Mouse (Mus musculus): ENCODE data around the gene BC049715. TPM values are rescaled to one million over a fixed set of nuclear protein-coding genes. Genes with fewer than 3 reads are reported as not detected.
A peak's percentile ranks its signal among the peaks of the same experiment; 100 is the strongest.

Gene BC049715
- polyA plus RNA-seq, 1 experiment from 2014 or later: 2.7 TPM

DNA sequence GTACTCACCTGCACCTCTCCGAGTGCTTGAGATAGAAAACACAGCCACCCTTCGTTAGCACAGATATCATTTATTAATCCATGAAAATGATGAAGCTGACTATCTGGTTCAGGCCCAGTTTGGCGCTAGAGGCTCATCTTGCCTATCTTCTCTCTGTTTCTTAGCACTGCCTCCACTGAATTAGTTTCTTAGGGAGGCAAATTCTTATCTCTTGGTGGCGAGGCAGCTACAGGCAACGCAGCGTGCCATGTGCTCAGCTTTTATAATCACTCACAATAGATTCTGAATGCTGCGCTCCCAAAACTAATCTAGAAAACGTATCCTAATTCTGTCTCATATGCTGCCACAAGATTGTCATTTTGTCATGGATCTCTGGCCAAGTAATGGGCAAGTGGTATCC is 21.0 kb downstream of the BC049715 start:
- DNase-seq (ENCODE audit: low spot score): no peak
- Histone ChIP-seq H3K9ac (ENCODE audit: low read length) (no peak overlapping the region), H3K36me3 (ENCODE audit: control insufficient read depth, insufficient read depth, low read length) (no peaks in the 10 kb centered on the region), H3K27me3 (ENCODE audit: control insufficient read depth, insufficient read depth, low read length) (no peaks in the 10 kb centered on the region), H3K4me2 (ENCODE audit: low read depth, severe bottlenecking) (no peak overlapping the region), H3K4me1 (ENCODE audit: control insufficient read depth, insufficient read depth, low read length) (peaks cover 5% of the 10 kb centered on the region; the same call in 1 of the 2 replicates), H3K27ac (replicated peaks; ENCODE audit: low read depth, low read length) (no peak overlapping the region), H3K9me3 (ENCODE audit: control insufficient read depth, low read length) (no peaks in the 10 kb centered on the region), H3K4me3 (ENCODE audit: low read depth, low read length) (no peak overlapping the region)
- no peak for ATAC-seq (ENCODE audit: insufficient number of reproducible peaks, low FRiP score, low TSS enrichment, low read depth)
- WGBS: 89% methylated on average over 8 of the region's 8 CpGs

DNA sequence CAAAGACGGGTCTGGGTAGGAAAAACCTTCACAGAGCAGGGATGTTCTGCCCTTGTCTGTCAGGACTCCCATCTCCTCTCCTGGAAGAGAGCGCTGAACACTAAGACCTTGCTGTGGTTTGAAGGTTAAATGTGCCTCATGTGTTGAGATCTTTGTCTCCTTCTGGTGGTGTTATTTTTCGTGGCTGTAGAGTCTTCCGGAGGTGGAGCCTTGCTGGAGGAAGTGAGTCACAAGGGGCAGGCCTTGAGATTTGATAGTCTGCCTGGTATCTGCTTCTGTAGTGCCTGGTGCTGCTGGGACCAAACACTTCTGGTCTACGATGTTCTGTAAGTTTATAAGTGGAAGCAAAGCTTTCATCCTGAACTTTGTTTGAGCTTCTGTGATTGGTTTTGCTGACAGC is 21.5 kb downstream of the BC049715 start:
- Histone ChIP-seq H3K4me3 (ENCODE audit: low read depth, low read length) (no peak overlapping the region), H3K9ac (ENCODE audit: low read length) (no peak overlapping the region), H3K9me3 (ENCODE audit: control insufficient read depth, low read length) (no peaks in the 10 kb centered on the region), H3K4me1 (ENCODE audit: control insufficient read depth, insufficient read depth, low read length) (peaks cover 5% of the 10 kb centered on the region; the same call in 1 of the 2 replicates), H3K27me3 (ENCODE audit: control insufficient read depth, insufficient read depth, low read length) (no peaks in the 10 kb centered on the region), H3K4me2 (ENCODE audit: low read depth, severe bottlenecking) (no peak overlapping the region), H3K27ac (replicated peaks; ENCODE audit: low read depth, low read length) (no peak overlapping the region), H3K36me3 (ENCODE audit: control insufficient read depth, insufficient read depth, low read length) (no peaks in the 10 kb centered on the region)
- WGBS: 89% methylated on average over 5 of the region's 5 CpGs
- ATAC-seq (ENCODE audit: insufficient number of reproducible peaks, low FRiP score, low TSS enrichment, low read depth) (no peak), DNase-seq (ENCODE audit: low spot score) (no peak)

DNA sequence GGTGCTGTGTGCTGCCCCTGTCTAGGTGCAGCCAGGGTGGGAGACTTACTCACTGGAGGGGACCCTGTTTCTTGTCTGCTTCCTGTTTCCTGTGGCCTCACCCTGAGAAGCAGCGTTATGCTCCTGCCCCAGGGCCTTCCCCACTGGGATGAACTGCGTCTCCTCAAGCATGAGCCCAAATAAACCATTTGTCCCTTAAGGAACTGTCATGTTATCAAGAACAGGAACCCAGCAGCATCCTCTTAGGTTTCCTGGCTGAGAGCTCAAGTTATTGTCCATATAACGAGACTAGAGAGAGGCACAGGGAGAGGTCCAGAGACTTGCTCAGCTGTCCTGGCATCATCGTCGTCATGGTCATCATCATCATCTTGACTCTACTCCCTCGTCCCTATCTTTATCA is 22.8 kb downstream of the BC049715 start:
- no peaks in the 10 kb centered on the region for H3K36me3 ChIP-seq (ENCODE audit: control insufficient read depth, insufficient read depth, low read length)
- no peak overlapping the region for H3K27ac ChIP-seq (replicated peaks; ENCODE audit: low read depth, low read length)
- H3K27me3 ChIP-seq (ENCODE audit: control insufficient read depth, insufficient read depth, low read length): no peaks in the 10 kb centered on the region
- no peaks in the 10 kb centered on the region for H3K9me3 ChIP-seq (ENCODE audit: control insufficient read depth, low read length)
- DNase-seq (ENCODE audit: low spot score) (no peak), ATAC-seq (ENCODE audit: insufficient number of reproducible peaks, low FRiP score, low TSS enrichment, low read depth) (no peak)
- no peak overlapping the region for H3K9ac ChIP-seq (ENCODE audit: low read length)
- H3K4me3 ChIP-seq (ENCODE audit: low read depth, low read length): no peak overlapping the region
- no peak overlapping the region for H3K4me2 ChIP-seq (ENCODE audit: low read depth, severe bottlenecking)
- H3K4me1 ChIP-seq (ENCODE audit: control insufficient read depth, insufficient read depth, low read length): peaks cover 5% of the 10 kb centered on the region; the same call in 1 of the 2 replicates
- WGBS: 72% methylated on average over 6 of the region's 6 CpGs

DNA sequence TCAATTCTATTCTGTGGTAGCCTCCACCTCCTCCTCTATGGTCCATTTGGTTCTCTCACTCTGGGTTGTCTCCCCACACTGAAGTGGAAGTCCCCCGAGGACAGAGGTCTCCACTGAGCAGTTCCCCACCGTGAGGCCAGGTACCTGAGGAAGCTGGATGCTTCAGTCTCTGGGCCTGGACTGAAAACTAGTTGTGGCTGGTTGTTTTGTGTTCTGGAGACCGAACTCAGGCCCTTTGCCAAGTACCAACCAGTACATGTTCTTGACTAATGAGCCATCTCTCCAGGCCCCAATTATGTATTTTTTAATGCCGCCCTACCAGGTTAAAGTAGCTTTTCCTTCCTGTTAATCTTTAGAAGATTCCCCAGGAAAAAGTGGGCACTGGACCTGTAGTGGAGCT is 24.9 kb downstream of the BC049715 start:
- Histone ChIP-seq H3K27ac (replicated peaks; ENCODE audit: low read depth, low read length) (no peak overlapping the region; the same call in 1 of the 2 replicates), H3K4me2 (ENCODE audit: low read depth, severe bottlenecking) (no peak overlapping the region), H3K36me3 (ENCODE audit: control insufficient read depth, insufficient read depth, low read length) (no peaks in the 10 kb centered on the region), H3K9me3 (ENCODE audit: control insufficient read depth, low read length) (no peaks in the 10 kb centered on the region), H3K27me3 (ENCODE audit: control insufficient read depth, insufficient read depth, low read length) (no peaks in the 10 kb centered on the region), H3K4me1 (ENCODE audit: control insufficient read depth, insufficient read depth, low read length) (peaks cover 8% of the 10 kb centered on the region; the same call in 1 of the 2 replicates), H3K9ac (ENCODE audit: low read length) (no peak overlapping the region), H3K4me3 (ENCODE audit: low read depth, low read length) (no peak overlapping the region)
- ATAC-seq (ENCODE audit: insufficient number of reproducible peaks, low FRiP score, low TSS enrichment, low read depth): no peak
- 82% methylated on average over 4 of the region's 4 CpGs for WGBS
- DNase-seq (ENCODE audit: low spot score): no peak

DNA sequence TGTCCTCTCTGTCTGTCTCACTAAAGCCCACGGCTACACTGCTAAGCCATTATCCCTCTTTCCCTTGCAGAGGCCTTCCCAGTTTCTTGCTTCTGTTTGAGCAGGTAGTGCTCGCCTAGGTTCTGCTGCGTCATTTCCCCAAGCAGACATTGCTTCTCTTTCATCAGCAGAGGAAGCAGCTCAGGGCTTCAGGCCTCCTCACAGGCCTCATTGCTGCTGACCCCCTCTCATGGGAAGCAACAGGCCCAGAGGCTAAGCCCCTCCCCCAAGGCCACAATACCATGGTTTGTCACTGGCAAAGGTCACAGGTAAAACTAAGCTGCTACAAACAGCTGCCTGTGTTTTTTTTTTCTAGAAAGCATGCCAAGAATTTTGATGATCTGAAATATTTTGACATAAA is 25.3 kb downstream of the BC049715 start:
- DNase-seq (ENCODE audit: low spot score): peak; percentile 56
- H3K27ac ChIP-seq (replicated peaks; ENCODE audit: low read depth, low read length): no peak overlapping the region; the same call in 1 of the 2 replicates
- 0 out of 2 replicates have a peak overlapping the region, but pooled peaks have one; percentile 22 for H3K9ac ChIP-seq (ENCODE audit: low read length)
- no peaks in the 10 kb centered on the region for H3K27me3 ChIP-seq (ENCODE audit: control insufficient read depth, insufficient read depth, low read length)
- peaks cover 8% of the 10 kb centered on the region; the same call in 1 of the 2 replicates for H3K4me1 ChIP-seq (ENCODE audit: control insufficient read depth, insufficient read depth, low read length)
- no peak overlapping the region for H3K4me3 ChIP-seq (ENCODE audit: low read depth, low read length)
- H3K36me3 ChIP-seq (ENCODE audit: control insufficient read depth, insufficient read depth, low read length): no peaks in the 10 kb centered on the region
- H3K4me2 ChIP-seq (ENCODE audit: low read depth, severe bottlenecking): no peak overlapping the region
- H3K9me3 ChIP-seq (ENCODE audit: control insufficient read depth, low read length): no peaks in the 10 kb centered on the region
- no peak for ATAC-seq (ENCODE audit: insufficient number of reproducible peaks, low FRiP score, low TSS enrichment, low read depth)
- WGBS: 49% methylated on average over 3 of the region's 3 CpGs

DNA sequence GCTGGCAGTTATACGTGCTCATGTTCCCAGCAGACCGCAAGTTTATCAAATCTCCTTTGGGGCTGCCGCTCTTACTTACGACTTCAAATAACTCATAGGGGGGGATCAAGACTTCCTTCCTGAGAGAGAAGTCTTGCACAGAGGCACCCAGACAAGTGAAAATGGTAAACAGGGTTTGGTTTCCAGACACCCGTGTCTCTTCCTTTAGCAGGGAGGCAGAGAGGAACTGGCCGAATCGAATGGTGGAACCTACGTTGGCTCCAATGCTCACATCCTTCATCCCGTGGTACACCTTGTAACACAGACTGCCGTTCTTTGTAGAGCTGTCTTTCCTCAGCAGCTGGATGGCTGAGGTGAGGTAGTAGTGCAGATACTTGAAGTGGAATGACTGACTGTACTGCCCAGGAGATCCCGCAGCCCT is 26.9 kb downstream of the BC049715 start:
- H3K9me3 ChIP-seq (ENCODE audit: control insufficient read depth, low read length): no peaks in the 10 kb centered on the region
- 88% methylated on average over 11 of the region's 11 CpGs for WGBS
- no peak overlapping the region for H3K9ac ChIP-seq (ENCODE audit: low read length)
- H3K4me3 ChIP-seq (ENCODE audit: low read depth, low read length): no peak overlapping the region
- no peak overlapping the region for H3K27ac ChIP-seq (replicated peaks; ENCODE audit: low read depth, low read length)
- H3K27me3 ChIP-seq (ENCODE audit: control insufficient read depth, insufficient read depth, low read length): no peaks in the 10 kb centered on the region
- H3K4me1 ChIP-seq (ENCODE audit: control insufficient read depth, insufficient read depth, low read length): peaks cover 8% of the 10 kb centered on the region; the same call in 1 of the 2 replicates
- no peaks in the 10 kb centered on the region for H3K36me3 ChIP-seq (ENCODE audit: control insufficient read depth, insufficient read depth, low read length)
- ATAC-seq (ENCODE audit: insufficient number of reproducible peaks, low FRiP score, low TSS enrichment, low read depth) (no peak), DNase-seq (ENCODE audit: low spot score) (no peak)
- no peak overlapping the region for H3K4me2 ChIP-seq (ENCODE audit: low read depth, severe bottlenecking)

DNA sequence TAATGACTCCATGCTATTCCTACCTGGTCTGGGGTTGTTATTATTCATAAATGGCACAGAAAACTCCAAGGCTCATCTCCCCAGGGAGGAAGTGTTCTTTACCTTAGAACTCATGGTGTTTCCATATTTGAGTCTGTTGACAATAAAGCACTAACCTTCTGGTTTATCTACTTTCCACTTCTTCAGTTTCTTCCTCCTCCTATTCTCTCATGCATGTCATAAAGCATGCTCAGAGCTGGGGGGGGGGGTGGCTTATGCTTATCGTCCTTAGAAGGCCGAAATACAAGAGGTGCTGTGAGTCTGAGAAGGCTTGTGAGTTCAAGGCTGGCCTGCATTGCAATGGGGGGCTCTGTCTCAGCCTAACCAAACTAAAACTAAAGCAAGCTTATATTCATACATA is 27.8 kb downstream of the BC049715 start:
- Histone ChIP-seq H3K4me3 (ENCODE audit: low read depth, low read length) (no peak overlapping the region), H3K9me3 (ENCODE audit: control insufficient read depth, low read length) (no peaks in the 10 kb centered on the region), H3K36me3 (ENCODE audit: control insufficient read depth, insufficient read depth, low read length) (no peaks in the 10 kb centered on the region), H3K9ac (ENCODE audit: low read length) (no peak overlapping the region), H3K4me2 (ENCODE audit: low read depth, severe bottlenecking) (no peak overlapping the region), H3K27ac (replicated peaks; ENCODE audit: low read depth, low read length) (no peak overlapping the region), H3K27me3 (ENCODE audit: control insufficient read depth, insufficient read depth, low read length) (no peaks in the 10 kb centered on the region), H3K4me1 (ENCODE audit: control insufficient read depth, insufficient read depth, low read length) (peaks cover 8% of the 10 kb centered on the region; the same call in 1 of the 2 replicates)
- no peak for DNase-seq (ENCODE audit: low spot score)
- ATAC-seq (ENCODE audit: insufficient number of reproducible peaks, low FRiP score, low TSS enrichment, low read depth): no peak
- WGBS: 83% methylated on average over 2 of the region's 2 CpGs

DNA sequence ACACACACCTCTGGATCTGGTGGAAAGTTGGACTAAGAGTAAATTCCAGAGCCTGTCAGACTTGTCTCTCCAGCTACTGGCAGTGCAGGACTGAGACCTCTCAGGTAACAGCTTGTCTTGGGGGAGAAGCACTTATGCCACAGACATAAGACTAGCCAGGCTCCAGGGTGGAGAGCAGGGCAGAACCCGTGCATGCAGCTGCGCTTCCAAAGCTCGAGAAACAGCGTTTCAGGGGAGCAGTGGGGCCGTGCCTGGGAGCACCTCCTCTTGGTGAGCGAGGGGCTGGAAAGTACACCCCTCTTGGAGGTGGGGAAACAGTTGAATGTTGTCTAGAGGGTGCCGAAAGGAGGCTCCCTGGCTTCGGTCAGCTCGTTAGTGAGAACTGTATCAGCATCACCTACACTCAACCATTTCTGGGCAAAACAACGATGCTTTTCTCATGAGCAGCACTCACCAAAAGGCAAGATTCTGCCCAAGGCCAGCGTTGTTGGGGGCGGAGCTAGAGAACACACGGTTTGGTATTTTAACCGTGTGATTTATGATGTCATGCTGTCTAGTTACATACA is 28.7 kb downstream of the BC049715 start:
- H3K9ac ChIP-seq (ENCODE audit: low read length): no peak overlapping the region
- no peaks in the 10 kb centered on the region for H3K9me3 ChIP-seq (ENCODE audit: control insufficient read depth, low read length)
- no peak overlapping the region for H3K4me3 ChIP-seq (ENCODE audit: low read depth, low read length)
- no peak overlapping the region for H3K4me2 ChIP-seq (ENCODE audit: low read depth, severe bottlenecking)
- ATAC-seq (ENCODE audit: insufficient number of reproducible peaks, low FRiP score, low TSS enrichment, low read depth) (no peak; the same call in 1 of the 2 replicates), DNase-seq (ENCODE audit: low spot score) (peak; percentile 47)
- H3K27ac ChIP-seq (replicated peaks; ENCODE audit: low read depth, low read length): peak overlapping the region; percentile 78; the same call in 1 of the 2 replicates
- H3K4me1 ChIP-seq (ENCODE audit: control insufficient read depth, insufficient read depth, low read length): peaks cover 8% of the 10 kb centered on the region; the same call in 1 of the 2 replicates
- H3K27me3 ChIP-seq (ENCODE audit: control insufficient read depth, insufficient read depth, low read length): no peaks in the 10 kb centered on the region
- H3K36me3 ChIP-seq (ENCODE audit: control insufficient read depth, insufficient read depth, low read length): no peaks in the 10 kb centered on the region
- WGBS: 45% methylated on average over 14 of the region's 14 CpGs

Measured in limb, embryonic 11.5 days (tissue).